Mouse (Mus musculus) midbrain, embryonic 16.5 days (tissue): Measurements from ENCODE around the gene Nyap1. TPM values are rescaled to one million over a fixed set of nuclear protein-coding genes. Genes with fewer than 3 reads are reported as not detected.
"Not testable (repeated sequence)": the region's sequence is repeated elsewhere in the genome, so short reads cannot be mapped to it uniquely, and the experiment has no call there.

Experiments
- ATAC-seq: fragments of 200-750 bp; cut with Nextera tagmentation; 2 replicates; pipeline ENCODE4 v1.8.0; 2017; ENCODE audit warnings: moderate TSS enrichment
- H3K27ac ChIP-seq: fragments of 300-500 bp; sonication (generic); 2 replicates; pipeline ENCODE4 v1.5.1; 2014; ENCODE audit warnings: mild to moderate bottlenecking, low read length, mixed read lengths
- H3K27me3 ChIP-seq: fragments of 300-500 bp; sonication (generic); 2 replicates; pipeline ENCODE4 v1.6.1; 2014; ENCODE audit warnings: low read depth, low read length, mixed read lengths; ENCODE audit not compliant: control insufficient read depth, insufficient read depth
- H3K36me3 ChIP-seq: fragments of 300-500 bp; sonication (generic); 2 replicates; pipeline ENCODE4 v1.6.1; 2014; ENCODE audit warnings: mild to moderate bottlenecking, low read length, moderate library complexity, mixed read lengths; ENCODE audit not compliant: control insufficient read depth, insufficient read depth
- H3K4me1 ChIP-seq: fragments of 300-500 bp; sonication (generic); 2 replicates; pipeline ENCODE4 v1.6.1; 2014; ENCODE audit warnings: mild to moderate bottlenecking, low read length, mixed read lengths; ENCODE audit not compliant: control insufficient read depth, insufficient read depth
- H3K4me2 ChIP-seq: fragments of 300-500 bp; sonication (generic); 2 replicates; pipeline ENCODE4 v1.6.1; 2014; ENCODE audit warnings: mild to moderate bottlenecking, low read length, mixed read lengths
- H3K4me3 ChIP-seq: fragments of 300-500 bp; sonication (generic); 2 replicates; pipeline ENCODE4 v1.5.1; 2014; ENCODE audit warnings: low read depth, mild to moderate bottlenecking, low read length, moderate library complexity, mixed read lengths
- H3K9ac ChIP-seq: fragments of 300-500 bp; sonication (generic); 2 replicates; pipeline ENCODE4 v1.6.1; 2014; ENCODE audit warnings: low read depth, low read length, mixed read lengths
- H3K9me3 ChIP-seq: fragments of 300-500 bp; sonication (generic); replicated peaks from 2 replicates; pipeline ENCODE4 v1.6.1; 2014; ENCODE audit warnings: mild to moderate bottlenecking, low read length, mixed read lengths; ENCODE audit not compliant: control insufficient read depth, poor library complexity, severe bottlenecking
- WGBS: fragments of 180-500 bp; shearing (Covaris S2); extraction: QIAGEN DNeasy Blood & Tissue Kit; methylation state at CpG from one replicate; pipeline ENCODE4 v1.1.7; 2014; 5-methylcytosine and 5-hydroxymethylcytosine counted together
- polyA plus RNA-seq: library from polyadenylated mRNA; unstranded; fragments of >200 nt; fragmentation: Nextera tagmentation; extraction: Ambion mirVana; gene quantifications from 2 replicates; pipeline ENCODE4 v1.2.1, GENCODE M21; 2015

Nyap1 gene
- polyA plus RNA-seq, 1 experiment from 2014 or later = 67.2 TPM

DNA sequence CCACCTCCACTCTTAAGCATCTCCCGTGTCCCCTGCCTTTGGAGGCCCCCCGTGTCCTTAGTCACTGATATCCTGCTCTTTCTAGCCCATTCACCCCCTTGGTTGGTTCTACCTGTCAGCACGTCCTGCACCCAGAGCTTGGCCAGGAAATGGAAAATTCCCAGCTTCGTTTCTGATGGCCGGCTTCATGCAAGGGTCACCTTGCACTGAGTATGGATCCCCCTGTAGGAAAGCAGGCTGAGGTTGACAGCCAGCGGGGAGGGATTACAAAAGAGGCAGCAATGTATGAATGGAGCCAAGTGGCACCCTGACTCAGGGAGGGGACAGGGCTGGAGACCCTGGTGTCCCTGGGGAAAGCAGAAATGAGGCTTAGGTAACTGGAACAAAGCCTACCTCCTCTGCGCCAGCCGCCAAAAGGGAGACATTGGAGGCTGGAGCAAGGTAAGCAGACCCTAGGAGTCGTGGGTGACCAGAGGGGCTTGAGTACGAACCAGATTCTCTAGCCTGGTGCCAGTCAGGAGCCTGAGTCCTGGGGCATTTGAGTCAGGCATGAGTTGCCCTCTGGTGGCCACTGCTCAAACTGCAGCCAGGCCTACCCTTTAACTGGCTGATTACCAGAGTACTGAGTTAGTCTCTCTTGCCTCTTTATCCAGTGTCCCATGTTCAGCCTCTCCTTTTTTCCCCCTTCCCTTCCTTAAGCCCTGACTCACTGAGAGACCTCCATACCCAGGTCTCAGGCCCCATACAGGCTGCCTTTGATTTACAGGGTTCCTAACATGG lies 15.7 kb upstream of the Nyap1 start:
- Histone ChIP-seq H3K4me3 (no peak overlapping the region), H3K4me1 (peaks cover 9% of the 10 kb centered on the region; the same call in 1 of the 2 replicates), H3K27ac (0 out of 2 replicates have a peak overlapping the region, but pooled peaks have one; percentile 7), H3K4me2 (no peak overlapping the region), H3K36me3 (no peaks in the 10 kb centered on the region), H3K9me3 (no peaks in the 10 kb centered on the region), H3K27me3 (no peaks in the 10 kb centered on the region), H3K9ac (0 out of 2 replicates have a peak overlapping the region, but pooled peaks have one; percentile 21)
- peak; percentile 53 for ATAC-seq
- 44% methylated on average over 10 of the region's 10 CpGs for WGBS

DNA sequence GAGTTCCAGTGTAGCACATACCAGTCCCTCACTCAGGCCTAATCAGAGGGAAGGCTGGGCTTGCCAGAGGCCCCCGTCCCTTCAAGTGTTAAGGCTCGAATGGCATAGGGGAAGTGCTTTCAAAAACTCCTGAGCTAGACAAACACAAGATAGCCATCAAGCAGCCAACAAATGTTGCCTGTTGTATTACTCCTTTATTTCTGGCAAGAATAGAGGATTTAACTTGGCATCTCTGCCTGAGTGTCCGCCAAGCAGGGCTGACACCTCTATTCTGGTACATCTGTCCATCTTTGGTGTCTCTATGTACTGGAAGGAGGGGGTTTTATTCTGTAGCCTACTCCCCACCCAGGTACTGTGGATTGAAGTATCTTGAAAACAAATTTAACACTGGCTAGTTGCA lies 14.7 kb upstream of the Nyap1 start:
- Histone ChIP-seq H3K27ac (no peak overlapping the region), H3K9ac (no peak overlapping the region), H3K4me3 (no peak overlapping the region), H3K9me3 (no peaks in the 10 kb centered on the region), H3K4me1 (peaks cover 9% of the 10 kb centered on the region; the same call in 1 of the 2 replicates), H3K27me3 (no peaks in the 10 kb centered on the region), H3K4me2 (no peak overlapping the region), H3K36me3 (no peaks in the 10 kb centered on the region)
- no peak for ATAC-seq
- 73% methylated on average over 3 of the region's 3 CpGs for WGBS

DNA sequence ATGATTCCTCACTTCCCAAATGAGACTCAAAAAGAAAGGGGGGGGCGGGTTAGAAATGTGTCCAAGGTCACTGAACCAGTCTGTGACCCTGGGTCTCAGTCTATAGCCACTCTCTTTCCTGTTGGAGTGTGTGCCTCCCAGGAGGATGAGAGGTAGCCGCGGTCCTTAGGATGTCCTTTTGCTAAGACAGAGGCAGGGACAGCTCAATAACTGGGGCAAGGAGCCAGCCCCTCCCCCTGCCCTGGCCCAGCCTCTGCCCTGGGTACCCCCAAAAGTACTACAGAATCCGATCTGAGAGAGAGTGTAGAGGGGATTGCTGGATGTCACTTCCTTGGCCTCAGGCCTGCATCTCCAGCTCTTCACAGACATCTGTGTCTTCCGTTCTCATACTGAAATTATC lies 14.0 kb upstream of the Nyap1 start:
- no peaks in the 10 kb centered on the region for H3K36me3 ChIP-seq
- H3K9ac ChIP-seq = no peak overlapping the region
- H3K4me3 ChIP-seq = no peak overlapping the region
- no peaks in the 10 kb centered on the region for H3K27me3 ChIP-seq
- H3K4me2 ChIP-seq = no peak overlapping the region
- H3K4me1 ChIP-seq = peaks cover 9% of the 10 kb centered on the region; the same call in 1 of the 2 replicates
- H3K9me3 ChIP-seq = no peaks in the 10 kb centered on the region
- H3K27ac ChIP-seq = no peak overlapping the region
- no peak for ATAC-seq
- WGBS = 84% methylated on average over 5 of the region's 5 CpGs

DNA sequence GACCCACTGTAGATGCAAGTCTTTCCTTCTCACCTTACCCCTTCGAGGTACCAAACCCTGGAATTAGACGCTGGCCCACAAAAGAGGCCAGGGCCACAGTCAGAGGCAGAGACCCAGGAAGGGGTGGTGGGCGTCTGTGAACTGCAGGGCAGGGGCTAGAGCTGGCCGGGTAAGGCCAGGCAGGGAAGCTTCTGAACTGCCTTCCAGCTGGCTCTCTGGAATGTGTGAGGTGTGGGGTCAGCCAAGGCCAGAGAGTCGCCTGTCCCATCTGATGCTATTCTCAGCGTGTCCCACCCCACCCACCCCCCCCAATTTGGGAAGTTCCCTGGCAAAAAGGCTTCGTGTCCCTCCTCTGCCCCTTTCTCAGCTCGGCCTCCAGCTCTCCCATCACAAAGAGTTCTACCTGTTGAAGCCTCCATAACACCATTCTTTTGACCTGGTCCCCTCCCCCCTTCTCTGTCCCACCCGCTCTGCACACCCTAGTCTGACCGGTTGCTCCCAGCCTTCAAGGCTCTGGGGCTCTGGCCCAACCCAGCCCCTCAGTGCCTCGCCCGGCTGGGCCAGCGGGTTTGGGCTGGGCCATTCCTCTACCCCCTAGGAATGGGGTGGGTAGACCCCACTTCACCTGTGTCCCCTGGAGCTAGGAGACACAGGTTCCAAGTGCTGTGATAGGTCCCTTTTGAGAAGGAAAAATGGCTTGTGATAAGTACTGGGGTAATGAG lies 11.9 kb upstream of the Nyap1 start:
- Histone ChIP-seq H3K9ac (no peak overlapping the region), H3K36me3 (no peaks in the 10 kb centered on the region), H3K4me2 (no peak overlapping the region), H3K4me3 (no peak overlapping the region), H3K4me1 (peaks cover 18% of the 10 kb centered on the region), H3K27ac (no peak overlapping the region), H3K9me3 (no peaks in the 10 kb centered on the region), H3K27me3 (no peaks in the 10 kb centered on the region)
- WGBS = 88% methylated on average over 13 of the region's 13 CpGs
- ATAC-seq = no peak

DNA sequence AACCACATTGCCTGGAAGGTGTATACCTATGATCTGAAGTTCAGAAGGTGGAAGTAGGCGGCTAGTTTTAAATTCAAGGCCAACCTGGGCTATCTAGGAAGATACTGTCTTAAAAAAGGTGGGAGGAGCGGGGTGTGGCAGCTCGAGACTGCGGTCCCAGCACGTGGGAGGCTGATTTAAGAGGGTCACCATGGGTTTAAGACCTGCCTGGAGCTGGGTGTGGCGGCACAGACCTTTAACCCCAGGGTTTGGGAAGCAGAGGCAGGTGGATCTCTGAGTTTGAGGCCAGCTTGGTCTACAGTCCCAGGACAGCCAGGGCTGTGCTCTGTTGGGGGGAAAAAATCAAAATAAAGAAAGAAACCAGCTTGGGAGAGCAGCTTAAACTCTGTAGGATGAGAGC lies 10.6 kb upstream of the Nyap1 start:
- Histone ChIP-seq H3K4me3 (no peak overlapping the region), H3K4me2 (no peak overlapping the region), H3K9me3 (no peaks in the 10 kb centered on the region), H3K4me1 (peaks cover 23% of the 10 kb centered on the region), H3K36me3 (no peaks in the 10 kb centered on the region), H3K27ac (no peak overlapping the region), H3K9ac (no peak overlapping the region), H3K27me3 (no peaks in the 10 kb centered on the region)
- WGBS = 96% methylated on average over 6 of the region's 6 CpGs
- no peak for ATAC-seq

DNA sequence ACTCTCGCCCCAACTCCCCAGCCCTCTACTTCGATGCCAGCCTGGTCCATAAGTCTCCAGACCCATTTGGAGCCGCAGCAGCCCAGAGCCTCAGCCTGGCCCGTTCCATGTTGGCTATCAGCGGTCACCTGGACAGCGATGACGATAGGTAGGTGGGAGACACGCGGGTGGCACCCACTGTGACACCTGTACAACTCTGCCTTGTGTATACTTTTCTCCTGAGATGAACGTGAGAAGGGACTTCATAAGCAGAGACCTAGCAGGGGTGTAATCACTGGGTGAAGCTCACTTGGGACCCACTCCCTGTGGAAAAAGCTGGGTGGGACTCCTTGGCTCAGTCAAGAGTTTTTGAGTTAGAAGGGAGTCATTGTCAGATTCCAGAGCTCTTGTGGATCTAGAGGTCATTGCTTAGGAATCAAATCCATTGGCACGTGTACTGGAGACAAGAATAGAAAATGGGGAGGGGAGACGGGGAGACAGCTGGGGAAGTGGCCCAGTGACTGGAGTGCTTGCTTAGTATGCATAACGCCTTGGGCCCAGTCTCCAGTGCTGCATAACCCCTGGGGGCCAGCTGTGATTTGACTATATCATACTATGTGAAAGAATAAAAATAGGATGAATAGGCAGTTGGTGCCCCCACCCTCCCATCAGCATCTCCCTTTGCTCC lies 9.9 kb upstream of the Nyap1 start:
- Histone ChIP-seq H3K4me3 (no peak overlapping the region), H3K27me3 (no peaks in the 10 kb centered on the region), H3K9me3 (no peaks in the 10 kb centered on the region), H3K4me2 (no peak overlapping the region), H3K36me3 (no peaks in the 10 kb centered on the region), H3K27ac (no peak overlapping the region), H3K4me1 (peaks cover 27% of the 10 kb centered on the region), H3K9ac (no peak overlapping the region)
- WGBS = 91% methylated on average over 13 of the region's 13 CpGs
- no peak for ATAC-seq

- H3K9me3 ChIP-seq, H3K4me2 ChIP-seq, H3K36me3 ChIP-seq, H3K4me3 ChIP-seq, ATAC-seq, H3K27me3 ChIP-seq, H3K27ac ChIP-seq, H3K9ac ChIP-seq: not testable (repeated sequence)
- 98% methylated on average over 5 of the region's 8 CpGs for WGBS
- peaks cover 32% of the 10 kb centered on the region for H3K4me1 ChIP-seq
These were observed 8.8 kb upstream of the Nyap1 start for GRCm38 (mm10) chr5:137750212-137750611.

GRCm38 (mm10) chr5:137749196-137749836 lies 7.9 kb upstream of the Nyap1 start:
- ATAC-seq = no peak
- no peak overlapping the region for H3K4me3 ChIP-seq

More at GRCm38 (mm10) chr5:137749196-137749836, 7.9 kb upstream of the Nyap1 start:
- whole genome bisulfite sequencing = 84% methylated on average over 6 of the region's 6 CpGs
- H3K27me3 ChIP-seq = no peaks in the 10 kb centered on the region
- H3K9ac ChIP-seq = no peak overlapping the region
- H3K36me3 ChIP-seq = no peaks in the 10 kb centered on the region
- no peak overlapping the region for H3K27ac ChIP-seq
- no peak overlapping the region; the same call in 1 of the 2 replicates for H3K4me2 ChIP-seq
- no peaks in the 10 kb centered on the region for H3K9me3 ChIP-seq
- peaks cover 33% of the 10 kb centered on the region for H3K4me1 ChIP-seq
